Mouse (Mus musculus): ENCODE results near the gene Cyb561d2. TPM values are rescaled to one million over a fixed set of nuclear protein-coding genes. Genes with fewer than 3 reads are reported as not detected.
A peak's percentile ranks its signal among the peaks of the same experiment; 100 is the strongest.

The Cyb561d2 gene
- 22.9 and 23.0 TPM in 2 replicates for polyA plus RNA-seq (2014; fragmentation: Nextera tagmentation; extraction: Ambion mirVana)

- TF ChIP-seq CTCF (IDR thresholded peaks at IDR 0.05; ENCODE audit: low read depth) = no peak
- H3K4me1 ChIP-seq (ENCODE audit: insufficient read depth) = peaks cover 9% of the 10 kb centered on the region; the same call in 1 of the 2 replicates
- no peaks in the 10 kb centered on the region for H3K9me3 ChIP-seq (ENCODE audit: low read depth, low read length)
- peak within 1 kb of the TSS; percentile 18; the same call in 1 of the 2 replicates for H3K27ac ChIP-seq (ENCODE audit: low read depth)
- peak within 1 kb of the TSS; percentile 61 for H3K9ac ChIP-seq
- ATAC-seq (ENCODE audit: insufficient read depth) (peak; percentile 81), DNase-seq (peak; percentile 96)
- peak within 1 kb of the TSS; percentile 97 for H3K4me2 ChIP-seq
- peak within 1 kb of the TSS; percentile 63 for H3K4me3 ChIP-seq (ENCODE audit: low read depth, low read length)
- no peaks in the 10 kb centered on the region for H3K27me3 ChIP-seq (ENCODE audit: insufficient read depth, low read length)
- peaks cover 59% of the 10 kb centered on the region for H3K36me3 ChIP-seq (ENCODE audit: insufficient read depth)
- WGBS = under 1% methylated on average over 46 of the region's 46 CpGs
These were observed at the start of gene Cyb561d2, which contains the start of gene Nprl2 for GRCm38 (mm10) chr9:107541474-107542351. Cyb561d2 (minus strand) TSS chr9:107542193. Nprl2 (plus strand) TSS chr9:107542226.

- no peak overlapping the region for H3K4me3 ChIP-seq (ENCODE audit: low read depth, low read length)
- DNase-seq = no peak
- H3K4me2 ChIP-seq = no peak overlapping the region
- WGBS = 90% methylated on average over 6 of the region's 6 CpGs
- H3K27me3 ChIP-seq (ENCODE audit: insufficient read depth, low read length) = no peaks in the 10 kb centered on the region
- peaks cover 57% of the 10 kb centered on the region for H3K36me3 ChIP-seq (ENCODE audit: insufficient read depth)
- H3K27ac ChIP-seq (ENCODE audit: low read depth) = no peak overlapping the region
- ATAC-seq (ENCODE audit: insufficient read depth) = no peak
- H3K4me1 ChIP-seq (ENCODE audit: insufficient read depth) = peaks cover 8% of the 10 kb centered on the region; the same call in 1 of the 2 replicates
- TF ChIP-seq CTCF (IDR thresholded peaks at IDR 0.05; ENCODE audit: low read depth) = no peak
- no peaks in the 10 kb centered on the region for H3K9me3 ChIP-seq (ENCODE audit: low read depth, low read length)
- H3K9ac ChIP-seq = no peak overlapping the region
These were observed 48.7 kb upstream of the Cyb561d2 start for GRCm38 (mm10) chr9:107590773-107591060.

GRCm38 (mm10) chr9:107590058-107590772, 48.2 kb upstream of the Cyb561d2 start:
- no peak for DNase-seq
- H3K27me3 ChIP-seq (ENCODE audit: insufficient read depth, low read length) = no peaks in the 10 kb centered on the region
- peaks cover 57% of the 10 kb centered on the region for H3K36me3 ChIP-seq (ENCODE audit: insufficient read depth)
- no peak overlapping the region for H3K9ac ChIP-seq
- H3K27ac ChIP-seq (ENCODE audit: low read depth) = no peak overlapping the region
- ATAC-seq (ENCODE audit: insufficient read depth) = no peak
- 79% methylated on average over 25 of the region's 25 CpGs for WGBS
- no peak for TF ChIP-seq CTCF (IDR thresholded peaks at IDR 0.05; ENCODE audit: low read depth)
- H3K4me3 ChIP-seq (ENCODE audit: low read depth, low read length) = peak overlapping the region; percentile 4; the same call in 1 of the 2 replicates
- H3K9me3 ChIP-seq (ENCODE audit: low read depth, low read length) = no peaks in the 10 kb centered on the region
- peak overlapping the region; percentile 96 for H3K4me2 ChIP-seq
- peaks cover 8% of the 10 kb centered on the region; the same call in 1 of the 2 replicates for H3K4me1 ChIP-seq (ENCODE audit: insufficient read depth)

- no peak for TF ChIP-seq CTCF (IDR thresholded peaks at IDR 0.05; ENCODE audit: low read depth)
- no peak for ATAC-seq (ENCODE audit: insufficient read depth)
- H3K9me3 ChIP-seq (ENCODE audit: low read depth, low read length) = no peaks in the 10 kb centered on the region
- peak overlapping the region; percentile 68 for H3K9ac ChIP-seq
- no peaks in the 10 kb centered on the region for H3K27me3 ChIP-seq (ENCODE audit: insufficient read depth, low read length)
- H3K4me3 ChIP-seq (ENCODE audit: low read depth, low read length) = peak overlapping the region; percentile 78
- H3K4me1 ChIP-seq (ENCODE audit: insufficient read depth) = peaks cover 8% of the 10 kb centered on the region; the same call in 1 of the 2 replicates
- H3K36me3 ChIP-seq (ENCODE audit: insufficient read depth) = peaks cover 49% of the 10 kb centered on the region
- peak overlapping the region; percentile 96 for H3K4me2 ChIP-seq
- H3K27ac ChIP-seq (ENCODE audit: low read depth) = peak overlapping the region; percentile 50; the same call in 1 of the 2 replicates
- peak; percentile 73 for DNase-seq
- 1% methylated on average over 33 of the region's 33 CpGs for WGBS
These were observed 46.0 kb upstream of the Cyb561d2 start for GRCm38 (mm10) chr9:107587833-107588639.

- DNase-seq (peak; percentile 99), ATAC-seq (ENCODE audit: insufficient read depth) (peak; percentile 97)
- H3K36me3 ChIP-seq (ENCODE audit: insufficient read depth) = peaks cover 45% of the 10 kb centered on the region
- WGBS = 13% methylated on average over 46 of the region's 46 CpGs
- peak within 1 kb of the TSS; percentile 50; the same call in 1 of the 2 replicates for H3K27ac ChIP-seq (ENCODE audit: low read depth)
- H3K9me3 ChIP-seq (ENCODE audit: low read depth, low read length) = no peaks in the 10 kb centered on the region
- peak within 1 kb of the TSS; percentile 78 for H3K4me3 ChIP-seq (ENCODE audit: low read depth, low read length)
- H3K4me1 ChIP-seq (ENCODE audit: insufficient read depth) = peaks cover 8% of the 10 kb centered on the region; the same call in 1 of the 2 replicates
- TF ChIP-seq CTCF (IDR thresholded peaks at IDR 0.05; ENCODE audit: low read depth) = no peak
- H3K9ac ChIP-seq = peak within 1 kb of the TSS; percentile 68
- H3K27me3 ChIP-seq (ENCODE audit: insufficient read depth, low read length) = no peaks in the 10 kb centered on the region
- H3K4me2 ChIP-seq = peak within 1 kb of the TSS; percentile 96
These were observed 45.2 kb upstream of the Cyb561d2 start, which contains the start of gene Ifrd2 for GRCm38 (mm10) chr9:107586974-107587832. Ifrd2 (plus strand) TSS chr9:107587642.

- Histone ChIP-seq H3K27ac (ENCODE audit: low read depth) (no peak overlapping the region), H3K9ac (no peak overlapping the region), H3K36me3 (ENCODE audit: insufficient read depth) (peaks cover 38% of the 10 kb centered on the region), H3K9me3 (ENCODE audit: low read depth, low read length) (no peaks in the 10 kb centered on the region), H3K4me1 (ENCODE audit: insufficient read depth) (peaks cover 8% of the 10 kb centered on the region; the same call in 1 of the 2 replicates), H3K4me2 (peak overlapping the region; percentile 13; the same call in 1 of the 2 replicates), H3K4me3 (ENCODE audit: low read depth, low read length) (no peak overlapping the region; the same call in 1 of the 2 replicates), H3K27me3 (ENCODE audit: insufficient read depth, low read length) (no peaks in the 10 kb centered on the region)
- ATAC-seq (ENCODE audit: insufficient read depth) (no peak), DNase-seq (no peak)
- TF ChIP-seq CTCF (IDR thresholded peaks at IDR 0.05; ENCODE audit: low read depth) = no peak
- 84% methylated on average over 5 of the region's 5 CpGs for WGBS
These were observed 44.5 kb upstream of the Cyb561d2 start for GRCm38 (mm10) chr9:107586504-107586903.
